Mouse (Mus musculus) spleen, embryonic (tissue): Measurements from ENCODE around the gene Sun5.
"Not testable (repeated sequence)": the region's sequence is repeated elsewhere in the genome, so short reads cannot be mapped to it uniquely, and the experiment has no call there.

Source experiments
- CTCF ChIA-PET: fragments of 350-600 bp; sonication (Branson Sonifier 250); formaldehyde crosslinking; loops from one replicate; lab custom pipeline; 2022; lab: Charles Lee

Gene Sun5

DNA sequence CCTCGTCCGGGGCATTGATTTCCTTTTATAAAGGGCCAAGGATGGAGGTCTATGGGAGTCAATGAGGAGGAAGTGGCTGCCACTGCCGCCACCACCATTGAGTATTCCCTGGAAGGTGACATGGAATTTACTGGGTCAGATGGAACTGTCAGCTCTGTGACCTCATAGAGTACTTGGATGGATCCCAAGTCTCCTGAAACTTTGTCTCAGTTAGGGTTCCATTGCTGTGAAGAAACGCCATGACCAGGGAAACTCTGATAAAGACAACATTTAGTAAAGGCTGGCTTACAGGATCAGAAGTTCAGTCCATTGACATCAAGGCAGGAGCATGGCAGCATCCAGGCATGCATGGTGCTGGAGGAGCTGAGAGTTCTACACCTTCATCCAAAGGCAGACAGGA lies at the start of gene Sun5:
Gene Sun5, minus strand, starts transcription at position 101 of the 400 bp plus-strand sequence.
- CTCF ChIA-PET = no interaction called here

- CTCF ChIA-PET = interaction anchor here (0.6 kb wide), 1 partner anchor 36 kb away, joined by 4 read pairs; no protein-coding TSS in a partner anchor
These were observed 47.0 kb upstream of the Sun5 start, which contains the start of gene Bpifb3 for GRCm38 (mm10) chr2:153917930-153918329. Gene Bpifb3 (plus strand): TSS chr2:153918230.

GRCm38 (mm10) chr2:153914151-153914550 lies 43.3 kb upstream of the Sun5 start:
- CTCF ChIA-PET = no interaction called here

DNA sequence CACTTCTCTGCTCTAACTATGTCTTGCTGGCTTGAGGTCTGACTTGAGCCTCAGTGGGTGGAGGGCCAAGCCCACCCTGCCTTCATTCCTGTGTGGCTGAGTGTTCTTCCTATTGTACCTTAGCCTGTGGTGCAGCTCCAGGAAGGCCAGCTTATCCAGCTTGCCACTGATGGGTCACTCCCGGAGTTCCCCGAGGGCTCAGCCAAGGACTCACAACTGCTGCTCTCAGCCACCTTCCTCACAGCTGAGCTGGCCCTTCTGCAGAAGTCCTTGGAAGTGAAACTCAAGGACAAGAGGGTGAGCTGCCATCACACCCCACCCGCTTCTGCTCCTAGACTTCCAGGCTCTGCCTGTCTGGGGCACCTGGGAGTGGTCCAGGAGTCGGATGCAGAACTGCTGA lies 35.7 kb upstream of the Sun5 start:
- CTCF ChIA-PET = no interaction called here

GRCm38 (mm10) chr2:153902726-153903125 lies 31.8 kb upstream of the Sun5 start:
- CTCF ChIA-PET = no interaction called here

- CTCF ChIA-PET = no interaction called here
These were observed 29.2 kb upstream of the Sun5 start, which contains the start of gene Bpifb6 for GRCm38 (mm10) chr2:153900088-153900487. Gene Bpifb6 (plus strand): TSS chr2:153900388.

DNA sequence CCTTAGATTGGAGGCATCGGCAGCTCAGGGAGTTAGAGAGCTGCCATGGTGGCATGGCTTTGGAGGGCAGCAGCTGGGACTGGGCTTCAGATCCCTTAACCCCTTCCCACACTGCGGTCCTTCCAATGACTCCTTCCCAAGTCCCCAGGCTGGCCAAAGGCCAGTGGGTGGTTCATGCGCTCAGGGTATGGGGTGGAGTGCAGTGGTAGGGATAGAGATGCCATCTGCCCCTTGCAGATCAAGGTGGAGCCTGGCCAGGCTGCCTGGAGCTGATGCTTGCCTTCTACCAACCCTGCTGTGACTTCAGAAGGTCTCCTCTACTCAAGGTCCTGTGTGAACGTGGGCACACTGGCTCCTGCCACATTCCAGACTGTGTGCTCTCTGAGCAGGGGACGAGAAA lies 28.2 kb upstream of the Sun5 start:
- CTCF ChIA-PET = no interaction called here

DNA sequence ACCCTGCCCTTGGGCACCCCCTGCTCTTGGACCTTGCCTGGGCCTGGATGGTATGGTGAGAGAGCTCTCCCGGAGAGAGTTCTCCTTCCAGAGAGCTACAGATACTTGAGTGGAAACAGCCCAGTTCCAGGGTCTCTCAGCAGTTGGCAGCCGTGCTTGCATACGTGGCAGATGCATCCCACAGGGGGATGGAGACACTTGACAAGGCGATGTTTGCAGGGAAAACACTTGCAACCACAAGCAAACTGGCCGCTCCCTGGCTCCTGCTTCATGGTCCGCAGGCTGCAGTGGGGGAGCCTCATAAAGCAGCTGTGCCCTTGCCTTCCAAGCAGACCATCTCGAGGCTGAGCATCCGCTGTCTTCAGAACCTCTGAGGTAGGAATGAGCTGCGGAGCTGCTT lies 3.9 kb upstream of the Sun5 start, which contains the start of gene Bpifb2:
Gene Bpifb2, plus strand, starts transcription at position 301 of the 400 bp plus-strand sequence.
- CTCF ChIA-PET = no interaction called here

DNA sequence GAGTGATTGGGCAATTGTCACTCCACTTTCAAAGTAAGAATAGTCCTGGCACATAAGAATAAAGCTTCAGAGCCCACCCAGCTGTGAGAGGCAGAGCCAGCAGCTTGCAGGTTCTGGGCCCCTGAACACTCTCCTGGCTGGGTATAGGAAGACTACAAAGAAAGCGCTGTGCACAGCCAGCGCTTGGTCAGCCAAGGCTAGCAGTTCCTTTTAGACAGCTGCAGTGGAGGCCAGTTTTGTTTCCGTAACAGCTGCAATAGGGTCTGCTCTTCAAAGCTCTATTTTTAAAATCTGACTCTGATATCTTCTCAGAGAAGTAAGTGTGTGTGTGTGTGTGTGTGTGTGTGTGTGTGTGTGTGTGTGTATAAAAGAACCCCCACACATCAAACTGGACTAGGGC lies 8.9 kb downstream of the Sun5 start:
- CTCF ChIA-PET = no interaction called here

DNA sequence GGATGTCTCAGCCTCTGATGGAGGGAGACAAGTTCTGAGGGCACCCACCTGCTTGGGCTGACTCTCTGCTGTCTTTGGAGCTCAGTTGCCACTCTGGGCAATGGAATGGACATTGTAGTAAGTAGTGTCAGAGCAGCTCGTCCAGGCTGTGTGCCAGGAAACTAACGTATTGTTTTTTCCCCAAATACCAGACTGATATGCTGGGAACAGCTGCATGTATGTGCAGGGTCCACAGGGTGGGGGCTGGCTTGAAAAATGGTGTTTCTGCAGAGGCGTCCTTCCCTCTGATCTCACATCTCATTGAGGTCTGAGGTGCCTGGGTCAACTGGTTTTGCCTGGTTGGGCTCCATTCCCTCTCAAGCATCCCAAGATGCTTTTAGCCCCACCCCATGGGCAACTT lies 10.2 kb downstream of the Sun5 start:
- CTCF ChIA-PET = no interaction called here

DNA sequence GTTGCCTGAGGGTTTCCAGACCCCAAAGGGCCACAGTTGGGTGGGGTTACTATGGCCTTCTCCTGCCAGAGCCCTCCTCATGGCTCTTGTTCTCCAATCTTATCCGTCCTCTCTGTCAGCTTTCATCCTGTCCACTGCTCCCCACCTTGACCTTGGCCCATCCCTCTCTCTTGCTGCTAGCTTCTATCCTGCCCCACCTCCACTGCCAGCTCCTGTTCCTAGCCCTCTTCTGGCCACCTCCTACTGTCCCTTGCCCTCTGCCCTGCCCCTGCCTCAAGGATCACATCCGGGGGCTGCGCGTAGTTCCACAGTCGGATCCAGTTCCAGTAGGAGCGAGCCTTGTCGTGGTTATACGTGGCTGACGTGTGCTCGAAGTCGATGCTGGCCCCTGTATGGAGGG lies 10.6 kb downstream of the Sun5 start:
- CTCF ChIA-PET = no interaction called here

GRCm38 (mm10) chr2:153859581-153859980 lies 11.3 kb downstream of the Sun5 start:
- CTCF ChIA-PET = no interaction called here

GRCm38 (mm10) chr2:153853544-153853943 lies 17.3 kb downstream of the Sun5 start:
- CTCF ChIA-PET = no interaction called here

DNA sequence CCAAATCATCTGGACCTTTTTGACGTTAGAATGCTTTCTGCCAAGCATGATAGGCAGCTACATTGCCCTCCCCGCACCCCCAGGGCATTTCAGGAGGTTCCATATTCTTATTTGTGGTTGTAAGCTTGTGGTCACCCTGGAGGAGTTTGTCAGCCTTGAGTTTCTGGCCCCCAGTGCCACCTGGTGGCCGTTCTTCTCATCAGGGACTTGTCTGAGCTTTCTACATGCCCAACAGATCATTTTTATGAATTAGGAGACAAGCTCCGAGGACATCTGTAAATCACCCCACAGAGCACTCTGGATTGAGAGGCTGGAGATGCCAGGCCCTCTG lies 19.9 kb downstream of the Sun5 start:
- CTCF ChIA-PET = no interaction called here

DNA sequence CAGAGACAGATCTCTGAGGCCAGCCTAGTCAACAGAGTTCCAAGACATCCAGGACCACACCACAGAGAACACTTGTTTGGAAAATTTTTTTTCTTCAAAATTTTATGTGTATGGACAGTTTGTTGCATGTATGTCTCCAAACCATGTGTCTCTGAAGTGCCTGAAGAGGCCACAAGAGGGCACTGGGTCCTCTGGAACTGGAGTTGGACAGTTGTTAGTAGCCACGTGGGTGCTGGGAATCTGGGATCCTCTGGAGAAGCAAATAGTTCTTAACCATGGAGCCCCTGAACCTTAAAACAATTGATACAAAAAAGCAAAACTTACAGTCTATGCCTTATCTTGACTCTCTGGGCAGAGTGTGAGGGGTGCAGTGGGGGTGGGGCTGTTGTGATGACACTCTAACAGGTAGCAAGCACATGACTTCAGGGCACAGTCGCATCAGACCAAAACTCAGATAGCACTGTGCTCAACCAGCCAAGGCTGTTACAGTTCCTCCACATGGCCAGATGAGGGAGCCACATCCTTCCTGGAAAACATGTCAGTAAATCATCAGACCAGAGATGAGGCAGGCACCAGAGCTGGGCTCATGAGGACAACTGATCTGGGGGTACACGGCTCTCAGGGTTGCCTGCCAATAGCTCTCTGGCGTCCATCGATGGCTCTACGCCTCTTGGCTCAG lies 20.4 kb downstream of the Sun5 start:
- CTCF ChIA-PET = no interaction called here

GRCm38 (mm10) chr2:153848389-153848788 lies 22.5 kb downstream of the Sun5 start:
- CTCF ChIA-PET = no interaction called here

- CTCF ChIA-PET = no interaction called here
These were observed 28.0 kb downstream of the Sun5 start for GRCm38 (mm10) chr2:153842854-153843253.

- CTCF ChIA-PET = no interaction called here
These were observed 37.6 kb downstream of the Sun5 start for GRCm38 (mm10) chr2:153833291-153833690.

DNA sequence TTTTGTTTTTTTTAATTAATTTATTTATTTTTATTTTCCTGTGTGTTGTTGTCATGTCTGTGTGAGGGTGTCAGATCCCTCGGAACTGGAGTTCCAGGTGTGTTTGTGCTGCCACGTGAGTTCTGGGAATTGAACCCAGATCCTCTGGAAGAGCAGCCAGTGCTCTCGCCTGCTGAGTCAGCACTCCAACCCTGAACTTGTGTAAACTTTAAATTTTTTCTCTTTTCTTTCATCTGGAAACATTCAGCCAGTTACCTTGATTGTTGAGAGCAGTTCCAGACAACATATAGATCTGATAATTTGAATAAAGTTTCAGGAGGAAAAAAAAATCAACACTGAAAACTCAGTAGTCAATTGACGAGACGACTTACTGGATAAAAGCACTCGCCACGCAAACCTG lies 42.2 kb downstream of the Sun5 start:
- CTCF ChIA-PET = no interaction called here

DNA sequence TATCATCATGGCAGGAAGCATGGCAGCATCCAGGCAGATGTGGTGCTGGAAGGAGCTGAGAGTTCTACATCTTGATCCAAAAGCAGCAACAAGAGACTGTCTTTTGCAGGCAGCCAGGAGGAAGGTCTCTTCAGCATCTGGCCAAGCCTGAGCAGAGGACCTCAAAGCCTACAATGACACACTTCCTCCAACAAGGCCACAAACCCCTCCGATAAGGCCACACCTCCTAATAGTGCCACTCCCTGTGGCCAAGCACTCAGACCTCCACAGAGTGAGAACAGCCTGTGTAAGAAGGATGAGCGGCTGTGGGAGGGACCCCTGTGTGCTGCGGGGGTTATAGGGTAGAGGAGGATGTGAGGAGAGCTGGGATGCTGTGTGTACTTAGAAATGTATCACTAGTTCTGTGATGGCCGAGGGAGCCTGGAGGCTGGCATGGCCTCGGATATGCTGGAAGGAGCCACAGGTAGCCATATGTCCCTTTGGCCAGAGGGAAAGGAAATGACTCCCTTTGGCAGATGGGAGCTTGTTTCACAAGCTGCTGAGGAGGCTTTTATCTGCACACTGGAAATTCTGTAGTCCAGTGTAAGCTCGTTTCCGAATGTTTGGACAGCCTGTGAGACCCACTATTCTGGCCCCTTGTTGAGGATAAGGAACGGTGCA lies 43.6 kb downstream of the Sun5 start:
- CTCF ChIA-PET = no interaction called here

- CTCF ChIA-PET = not testable (repeated sequence)
These were observed 45.0 kb downstream of the Sun5 start for GRCm38 (mm10) chr2:153825900-153826299.

GRCm38 (mm10) chr2:153824593-153824992 lies 46.3 kb downstream of the Sun5 start:
- CTCF ChIA-PET = no interaction called here

DNA sequence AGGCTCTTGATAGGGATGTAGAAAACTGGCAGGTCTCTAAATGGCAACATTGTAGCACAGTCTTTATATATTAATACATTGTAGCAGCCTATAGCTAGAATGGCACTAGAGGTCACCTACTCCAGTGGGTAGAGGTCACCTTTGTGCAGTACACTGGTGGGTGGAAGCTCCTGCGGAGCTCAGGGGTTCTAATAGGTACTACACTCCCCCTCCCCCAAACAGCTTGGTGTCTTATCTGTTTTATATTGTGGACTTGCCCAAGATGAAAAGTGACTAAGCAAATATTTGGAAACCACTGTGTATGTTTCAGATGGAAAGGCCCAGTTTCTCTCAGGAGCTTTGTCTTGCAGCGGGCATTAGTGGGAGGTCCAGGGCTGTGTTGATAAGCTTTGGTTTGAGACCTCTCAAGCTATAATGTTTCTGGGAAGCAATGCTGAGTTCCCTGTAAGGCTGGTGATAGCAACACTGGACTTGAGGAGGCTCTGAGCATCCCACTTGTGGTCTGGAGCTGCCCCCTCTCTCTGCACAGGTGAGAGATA lies 48.8 kb downstream of the Sun5 start:
- CTCF ChIA-PET = interaction anchor here (0.5 kb wide), 1 partner anchor 641 kb away, joined by 4 read pairs; no protein-coding TSS in a partner anchor
